Mouse (Mus musculus) lung, postnatal 25 days (tissue): Measurements from ENCODE around the gene Gpc6.

Experiments
- DNase-seq: peaks from one replicate; pipeline ENCODE4 v3.0.0; 2022; ENCODE audit warnings: low spot score

Gpc6 gene

GRCm38 (mm10) chr14:116947939-116948591 lies 22.9 kb downstream of the Gpc6 start:
- no peak for DNase-seq

- no peak for DNase-seq
Measured at GRCm38 (mm10) chr14:116957154-116957553, 32.0 kb downstream of the Gpc6 start.

GRCm38 (mm10) chr14:116964837-116965236 lies 39.7 kb downstream of the Gpc6 start:
- no peak for DNase-seq

- DNase-seq = no peak
Measured at GRCm38 (mm10) chr14:116974708-116975107, 49.6 kb downstream of the Gpc6 start.

- no peak for DNase-seq
Measured at GRCm38 (mm10) chr14:116975224-116975623, 50.1 kb downstream of the Gpc6 start.

- DNase-seq = no peak
Measured at GRCm38 (mm10) chr14:116977259-116977658, 52.1 kb downstream of the Gpc6 start.

GRCm38 (mm10) chr14:116979714-116980382 lies 54.7 kb downstream of the Gpc6 start:
- no peak for DNase-seq

- DNase-seq = no peak
Measured at GRCm38 (mm10) chr14:116981711-116982110, 56.6 kb downstream of the Gpc6 start.

- DNase-seq = no peak
Measured at GRCm38 (mm10) chr14:116987341-116987740, 62.2 kb downstream of the Gpc6 start.

- no peak for DNase-seq
Measured at GRCm38 (mm10) chr14:117000376-117000775, 75.3 kb downstream of the Gpc6 start.

GRCm38 (mm10) chr14:117002313-117002712 lies 77.2 kb downstream of the Gpc6 start:
- no peak for DNase-seq

- DNase-seq = no peak
Measured at GRCm38 (mm10) chr14:117008781-117009180, 83.7 kb downstream of the Gpc6 start.

- DNase-seq = no peak
Measured at GRCm38 (mm10) chr14:117012969-117013368, 87.9 kb downstream of the Gpc6 start.

- DNase-seq = no peak
Measured at GRCm38 (mm10) chr14:117013554-117014117, 88.5 kb downstream of the Gpc6 start.

GRCm38 (mm10) chr14:117015333-117015922 lies 90.3 kb downstream of the Gpc6 start:
- DNase-seq = no peak

- DNase-seq = no peak
Measured at GRCm38 (mm10) chr14:117022180-117022799, 97.2 kb downstream of the Gpc6 start.

GRCm38 (mm10) chr14:117034146-117034545 lies 109.0 kb downstream of the Gpc6 start:
- no peak for DNase-seq

GRCm38 (mm10) chr14:117041017-117041416 lies 115.9 kb downstream of the Gpc6 start:
- DNase-seq = no peak

- DNase-seq = no peak
Measured at GRCm38 (mm10) chr14:117048951-117049350, 123.8 kb downstream of the Gpc6 start.

- DNase-seq = no peak
Measured at GRCm38 (mm10) chr14:117050877-117051276, 125.8 kb downstream of the Gpc6 start.

GRCm38 (mm10) chr14:117053361-117053760 lies 128.2 kb downstream of the Gpc6 start:
- no peak for DNase-seq

- no peak for DNase-seq
Measured at GRCm38 (mm10) chr14:117055134-117055533, 130.0 kb downstream of the Gpc6 start.

GRCm38 (mm10) chr14:117061078-117061477 lies 136.0 kb downstream of the Gpc6 start:
- no peak for DNase-seq
